Mouse (Mus musculus) olfactory bulb, adult 2 months (tissue): Measurements from ENCODE around the gene Prss57.

ENCODE experiments used
- CTCF ChIP-seq: fragments of 200-500 bp; IDR thresholded peaks from 2 replicates; pipeline ENCODE4 v1.5.1; 2012; ENCODE audit warnings: low read depth, mild to moderate bottlenecking, low read length, moderate library complexity; ENCODE audit not compliant: insufficient read depth
- POLR2A ChIP-seq: fragments of 200-500 bp; IDR thresholded peaks from 2 replicates; pipeline ENCODE4 v1.6.1; 2012; ENCODE audit warnings: mild to moderate bottlenecking, low read depth, low read length, moderate library complexity; ENCODE audit not compliant: insufficient read depth

GRCm38 (mm10) chr10:79779784-79780663 lies 10.7 kb downstream of the Prss57 start:
- TF ChIP-seq POLR2A, result no peak
- TF ChIP-seq CTCF, result peak; percentile 95
